7 mouse cellular contexts compared by ENCODE assay signal in genomic region chr1:90602759-90603560, GRCm38 (mm10). TPM values are rescaled to one million over a fixed set of nuclear protein-coding genes. Genes with fewer than 3 reads are reported as not detected.
DNase-seq lines count a peak whose midpoint lies in the region; ATAC-seq lines count a peak whose summit lies in the region.

TSS of gene Cops8 (plus strand) at chr1:90602981.

- H3K4me1 ChIP-seq in embryonic facial prominence, embryonic 11.5 days (ENCODE audit: control insufficient read depth, insufficient read depth, low read length), result no peaks in the 10 kb centered on the region
- H3K4me1 ChIP-seq in limb, embryonic 10.5 days, result peaks cover 12% of the 10 kb centered on the region
- peaks cover 15% of the 10 kb centered on the region for H3K4me1 ChIP-seq in midbrain, embryonic 13.5 days (replicated peaks)

- peak within 1 kb of the TSS; percentile 87 for H3K4me3 ChIP-seq in embryonic facial prominence, embryonic 11.5 days (ENCODE audit: low read depth, low read length)
- peak within 1 kb of the TSS; percentile 89 for H3K4me3 ChIP-seq in limb, embryonic 10.5 days
- H3K4me3 ChIP-seq in midbrain, embryonic 13.5 days (replicated peaks), result peak within 1 kb of the TSS; percentile 80

- 4% methylated on average over 48 of the region's 48 CpGs for WGBS in embryonic facial prominence, embryonic 11.5 days
- 6% methylated on average over 48 of the region's 48 CpGs for WGBS in limb, embryonic 10.5 days
- 4% methylated on average over 48 of the region's 48 CpGs for WGBS in midbrain, embryonic 13.5 days

- peak; percentile 99 for DNase-seq in adrenal gland, postnatal 14 days
- peak; percentile 98 for DNase-seq in embryonic facial prominence, embryonic 11.5 days (ENCODE audit: low spot score)
- DNase-seq in kidney, adult 11 months, result peak; percentile 96
- peak; percentile 99 for DNase-seq in limb, embryonic 10.5 days (ENCODE audit: low spot score)
- DNase-seq in spleen, adult 12 weeks (ENCODE audit: low spot score), result peak; percentile 86

- no peak within 1 kb of the TSS; the same call in 1 of the 2 replicates for H3K27ac ChIP-seq in embryonic facial prominence, embryonic 11.5 days (replicated peaks; ENCODE audit: low read depth, low read length)
- H3K27ac ChIP-seq in limb, embryonic 10.5 days, result peak within 1 kb of the TSS; percentile 91
- H3K27ac ChIP-seq in midbrain, embryonic 13.5 days, result peak within 1 kb of the TSS; percentile 61

- H3K27me3 ChIP-seq in embryonic facial prominence, embryonic 11.5 days (ENCODE audit: control insufficient read depth, insufficient read depth, low read length), result no peaks in the 10 kb centered on the region
- H3K27me3 ChIP-seq in limb, embryonic 10.5 days (ENCODE audit: low read depth, poor library complexity, severe bottlenecking), result peaks cover 8% of the 10 kb centered on the region; the same call in 1 of the 2 replicates
- peaks cover 11% of the 10 kb centered on the region for H3K27me3 ChIP-seq in midbrain, embryonic 13.5 days

- H3K9me3 ChIP-seq in embryonic facial prominence, embryonic 11.5 days (replicated peaks; ENCODE audit: control insufficient read depth, low read length), result no peaks in the 10 kb centered on the region
- H3K9me3 ChIP-seq in limb, embryonic 10.5 days (replicated peaks), result no peaks in the 10 kb centered on the region
- H3K9me3 ChIP-seq in midbrain, embryonic 13.5 days, result no peaks in the 10 kb centered on the region

- peak within 1 kb of the TSS; percentile 88 for H3K9ac ChIP-seq in embryonic facial prominence, embryonic 11.5 days (replicated peaks; ENCODE audit: low read length)
- H3K9ac ChIP-seq in midbrain, embryonic 13.5 days (replicated peaks), result peak within 1 kb of the TSS; percentile 83

- ATAC-seq in embryonic facial prominence, embryonic 11.5 days (replicated peaks; ENCODE audit: insufficient number of reproducible peaks, low FRiP score, low TSS enrichment, low read depth), result peak; percentile 98
- peak; percentile 98 for ATAC-seq in granulocyte monocyte progenitor cell, adult 5-6 weeks (replicated peaks; ENCODE audit: poor library complexity, severe bottlenecking)
- peak; percentile 100 for ATAC-seq in midbrain, embryonic 13.5 days

- H3K4me2 ChIP-seq in embryonic facial prominence, embryonic 11.5 days (ENCODE audit: low read depth, low read length), result peak within 1 kb of the TSS; percentile 53
- H3K4me2 ChIP-seq in midbrain, embryonic 13.5 days (replicated peaks), result peak within 1 kb of the TSS; percentile 79

- peaks cover 3% of the 10 kb centered on the region for H3K36me3 ChIP-seq in embryonic facial prominence, embryonic 11.5 days (replicated peaks; ENCODE audit: control insufficient read depth, insufficient read depth, low read depth, low read length)
- peaks cover 27% of the 10 kb centered on the region for H3K36me3 ChIP-seq in limb, embryonic 10.5 days
- H3K36me3 ChIP-seq in midbrain, embryonic 13.5 days, result peaks cover 26% of the 10 kb centered on the region

RNA-seq across cellular contexts. Expression of gene Cops8, which starts in this region (rescaled TPM):
- total RNA-seq in adrenal gland, postnatal 14 days (2021), result 66.4 and 72.3 TPM in 2 replicates
- 235 and 239 TPM in 2 replicates for polyA plus RNA-seq in embryonic facial prominence, embryonic 11.5 days (2014; fragmentation: Nextera tagmentation; extraction: Ambion mirVana)
- 43.7 and 67.0 TPM in 2 replicates for total RNA-seq in granulocyte monocyte progenitor cell, adult 5-6 weeks (2014; fragmentation: Nextera tagmentation)
- 81.2 and 90.1 TPM in 2 replicates for total RNA-seq in granulocyte monocyte progenitor cell, adult 5-6 weeks (2017)
- 206 and 213 TPM in 2 replicates for polyA plus RNA-seq in limb, embryonic 10.5 days (2016; fragmentation: Nextera tagmentation; extraction: Ambion mirVana)
- 180 and 185 TPM in 2 replicates for polyA plus RNA-seq in midbrain, embryonic 13.5 days (2015; fragmentation: Nextera tagmentation; extraction: Ambion mirVana)
